Mouse (Mus musculus) spleen, adult 2 months (tissue): ENCODE data around the gene Ccdc60.

Experiments used
- CTCF ChIP-seq: fragments of 200-500 bp; IDR thresholded peaks from 2 replicates; pipeline ENCODE4 v1.5.1; 2011; ENCODE audit warnings: mild to moderate bottlenecking, inconsistent platforms; ENCODE audit not compliant: insufficient read depth, insufficient read length, insufficient replicate concordance; ENCODE audit errors: extremely low read depth
- POLR2A ChIP-seq: fragments of 200-500 bp; IDR thresholded peaks from 2 replicates; pipeline ENCODE4 v1.6.1; 2011; ENCODE audit warnings: low read depth, low read length, inconsistent platforms

DNA sequence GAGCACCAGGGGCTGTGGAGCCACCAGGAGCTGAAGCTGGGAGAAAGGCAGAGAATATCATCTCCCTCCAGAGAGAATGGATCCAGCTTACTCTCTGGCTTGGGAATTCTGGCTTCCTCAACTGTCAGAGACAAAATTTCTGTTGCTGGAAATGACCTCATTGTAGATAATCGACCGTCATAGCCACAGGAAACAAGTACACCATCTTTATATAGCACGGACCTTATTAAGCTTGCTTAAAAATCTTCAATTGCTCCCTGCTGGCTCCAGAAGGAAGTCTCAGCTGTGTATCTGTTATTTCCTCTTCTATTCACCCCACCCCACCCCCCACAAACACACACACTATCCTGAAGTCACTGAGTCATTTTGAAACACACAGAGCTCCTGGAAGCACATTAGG, 44.3 kb downstream of the Ccdc60 start:
- TF ChIP-seq POLR2A (no peak), CTCF (no peak)
